Mouse (Mus musculus): ENCODE data around the gene Dnlz.

The Dnlz gene

GRCm38 (mm10) chr2:26357484-26357883, 5.6 kb upstream of the Dnlz start:
- DNase-seq (ENCODE audit: low spot score), result no peak

- no peak for DNase-seq (ENCODE audit: low spot score)
Observed at GRCm38 (mm10) chr2:26356678-26357077, 4.8 kb upstream of the Dnlz start.

- no peak for DNase-seq (ENCODE audit: low spot score)
Observed at GRCm38 (mm10) chr2:26356231-26356630, 4.3 kb upstream of the Dnlz start.

GRCm38 (mm10) chr2:26354401-26354800, 2.5 kb upstream of the Dnlz start:
- DNase-seq (ENCODE audit: low spot score), result no peak

- no peak for DNase-seq (ENCODE audit: low spot score)
Observed at GRCm38 (mm10) chr2:26353066-26353980, 1.4 kb upstream of the Dnlz start.

- DNase-seq (ENCODE audit: low spot score), result no peak
Observed at GRCm38 (mm10) chr2:26352291-26352910, 491 bp upstream of the Dnlz start.

GRCm38 (mm10) chr2:26348241-26348640, 3.7 kb downstream of the Dnlz start:
- no peak for DNase-seq (ENCODE audit: low spot score)

- DNase-seq (ENCODE audit: low spot score), result no peak
Observed at GRCm38 (mm10) chr2:26342609-26343490, 9.1 kb downstream of the Dnlz start.

- peak; percentile 75 for DNase-seq (ENCODE audit: low spot score)
Observed at GRCm38 (mm10) chr2:26342044-26342443, 9.9 kb downstream of the Dnlz start.

GRCm38 (mm10) chr2:26341510-26341981, 10.4 kb downstream of the Dnlz start:
- no peak for DNase-seq (ENCODE audit: low spot score)

GRCm38 (mm10) chr2:26339204-26339551, 12.7 kb downstream of the Dnlz start:
- no peak for DNase-seq (ENCODE audit: low spot score)

- no peak for DNase-seq (ENCODE audit: low spot score)
Observed at GRCm38 (mm10) chr2:26338302-26339203, 13.4 kb downstream of the Dnlz start.

GRCm38 (mm10) chr2:26330702-26331101, 21.2 kb downstream of the Dnlz start:
- DNase-seq (ENCODE audit: low spot score), result no peak

- no peak for DNase-seq (ENCODE audit: low spot score)
Observed at GRCm38 (mm10) chr2:26330056-26330468, 21.8 kb downstream of the Dnlz start.

- peak; percentile 75 for DNase-seq (ENCODE audit: low spot score)
Observed at GRCm38 (mm10) chr2:26329402-26329801, 22.5 kb downstream of the Dnlz start.

- no peak for DNase-seq (ENCODE audit: low spot score)
Observed at GRCm38 (mm10) chr2:26327852-26328251, 24.1 kb downstream of the Dnlz start.

- peak; percentile 70 for DNase-seq (ENCODE audit: low spot score)
Observed at GRCm38 (mm10) chr2:26325386-26326181, 26.3 kb downstream of the Dnlz start.

GRCm38 (mm10) chr2:26324917-26325316, 27.0 kb downstream of the Dnlz start:
- DNase-seq (ENCODE audit: low spot score), result peak; percentile 75

GRCm38 (mm10) chr2:26323589-26324325, 28.2 kb downstream of the Dnlz start:
- no peak for DNase-seq (ENCODE audit: low spot score)
